Mouse (Mus musculus): ENCODE measurements around the gene Gsdma3. TPM values are rescaled to one million over a fixed set of nuclear protein-coding genes. Genes with fewer than 3 reads are reported as not detected.

Gsdma3 gene
- polyA plus RNA-seq, 1 experiment from 2014 or later: not detected

GRCm38 (mm10) chr11:98681786-98682745, 55.9 kb downstream of the Gsdma3 start, which contains the start of gene Psmd3:
Psmd3 (plus strand) TSS chr11:98682554.
- Histone ChIP-seq H3K36me3 (ENCODE audit: control insufficient read depth, insufficient read depth, low read length) (peaks cover 19% of the 10 kb centered on the region), H3K9ac (ENCODE audit: low read depth, low read length) (peak within 1 kb of the TSS; percentile 98), H3K4me2 (replicated peaks; ENCODE audit: low read depth, low read length) (peak within 1 kb of the TSS; percentile 66), H3K4me1 (ENCODE audit: control insufficient read depth, insufficient read depth, low read length) (0 out of 2 replicates have a peak, but pooled peaks cover 5% of the 10 kb centered on the region), H3K27me3 (ENCODE audit: control insufficient read depth, insufficient read depth, low read length) (no peaks in the 10 kb centered on the region), H3K4me3 (ENCODE audit: low read length) (peak within 1 kb of the TSS; percentile 99), H3K27ac (ENCODE audit: low read depth, low read length) (peak within 1 kb of the TSS; percentile 78), H3K9me3 (ENCODE audit: control insufficient read depth, low read length) (no peaks in the 10 kb centered on the region)
- ATAC-seq (ENCODE audit: low FRiP score, low TSS enrichment): peak; percentile 94
- WGBS: 6% methylated on average over 45 of the region's 45 CpGs

GRCm38 (mm10) chr11:98682811-98683210, 56.7 kb downstream of the Gsdma3 start:
- H3K4me2 ChIP-seq (replicated peaks; ENCODE audit: low read depth, low read length): peak overlapping the region; percentile 66
- no peaks in the 10 kb centered on the region for H3K27me3 ChIP-seq (ENCODE audit: control insufficient read depth, insufficient read depth, low read length)
- peaks cover 27% of the 10 kb centered on the region for H3K36me3 ChIP-seq (ENCODE audit: control insufficient read depth, insufficient read depth, low read length)
- ATAC-seq (ENCODE audit: low FRiP score, low TSS enrichment): peak; percentile 26
- H3K9me3 ChIP-seq (ENCODE audit: control insufficient read depth, low read length): no peaks in the 10 kb centered on the region
- H3K27ac ChIP-seq (ENCODE audit: low read depth, low read length): peak overlapping the region; percentile 78
- H3K4me1 ChIP-seq (ENCODE audit: control insufficient read depth, insufficient read depth, low read length): 0 out of 2 replicates have a peak, but pooled peaks cover 5% of the 10 kb centered on the region
- H3K9ac ChIP-seq (ENCODE audit: low read depth, low read length): peak overlapping the region; percentile 98
- peak overlapping the region; percentile 99 for H3K4me3 ChIP-seq (ENCODE audit: low read length)
- under 1% methylated on average over 23 of the region's 23 CpGs for WGBS

DNA sequence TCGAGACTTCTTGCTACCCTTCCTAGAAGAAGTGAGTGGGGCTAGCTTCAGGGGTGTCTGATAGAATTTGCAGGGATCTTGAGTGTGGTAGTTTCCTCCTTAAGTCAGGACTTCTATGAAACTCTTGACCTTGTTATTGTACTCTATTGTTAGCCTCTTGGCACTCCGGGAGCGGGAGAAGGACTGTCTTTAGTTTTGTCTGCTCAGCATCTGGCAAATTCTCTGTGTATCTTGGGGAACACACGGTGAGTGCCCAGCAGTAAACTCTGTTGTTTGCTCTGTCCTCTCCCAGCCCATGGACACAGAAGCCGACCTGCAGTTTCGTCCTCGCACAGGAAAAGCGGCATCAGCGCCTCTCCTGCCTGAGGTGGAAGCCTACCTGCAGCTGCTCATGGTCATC, 59.5 kb downstream of the Gsdma3 start:
- H3K9me3 ChIP-seq (ENCODE audit: control insufficient read depth, low read length): no peaks in the 10 kb centered on the region
- H3K27me3 ChIP-seq (ENCODE audit: control insufficient read depth, insufficient read depth, low read length): no peaks in the 10 kb centered on the region
- H3K4me3 ChIP-seq (ENCODE audit: low read length): no peak overlapping the region
- no peak overlapping the region; the same call in 1 of the 2 replicates for H3K4me2 ChIP-seq (replicated peaks; ENCODE audit: low read depth, low read length)
- H3K27ac ChIP-seq (ENCODE audit: low read depth, low read length): no peak overlapping the region
- H3K9ac ChIP-seq (ENCODE audit: low read depth, low read length): no peak overlapping the region
- 90% methylated on average over 9 of the region's 9 CpGs for WGBS
- peaks cover 5% of the 10 kb centered on the region; the same call in 1 of the 2 replicates for H3K4me1 ChIP-seq (ENCODE audit: control insufficient read depth, insufficient read depth, low read length)
- peaks cover 50% of the 10 kb centered on the region for H3K36me3 ChIP-seq (ENCODE audit: control insufficient read depth, insufficient read depth, low read length)
- no peak for ATAC-seq (ENCODE audit: low FRiP score, low TSS enrichment)

GRCm38 (mm10) chr11:98686976-98687375, 60.8 kb downstream of the Gsdma3 start:
- H3K4me3 ChIP-seq (ENCODE audit: low read length): no peak overlapping the region
- H3K9ac ChIP-seq (ENCODE audit: low read depth, low read length): no peak overlapping the region
- H3K4me2 ChIP-seq (replicated peaks; ENCODE audit: low read depth, low read length): no peak overlapping the region
- no peak for ATAC-seq (ENCODE audit: low FRiP score, low TSS enrichment)
- peaks cover 5% of the 10 kb centered on the region; the same call in 1 of the 2 replicates for H3K4me1 ChIP-seq (ENCODE audit: control insufficient read depth, insufficient read depth, low read length)
- H3K9me3 ChIP-seq (ENCODE audit: control insufficient read depth, low read length): no peaks in the 10 kb centered on the region
- 66% methylated on average over 4 of the region's 4 CpGs for WGBS
- H3K27me3 ChIP-seq (ENCODE audit: control insufficient read depth, insufficient read depth, low read length): no peaks in the 10 kb centered on the region
- peaks cover 64% of the 10 kb centered on the region for H3K36me3 ChIP-seq (ENCODE audit: control insufficient read depth, insufficient read depth, low read length)
- H3K27ac ChIP-seq (ENCODE audit: low read depth, low read length): peak overlapping the region; percentile 20; the same call in 1 of the 2 replicates

Other genes with a start within 250 kb of the Gsdma3 start
- 1.3 and 2.3 TPM in 2 replicates for gene Tcap, start 242.5 kb upstream of the Gsdma3 start, polyA plus RNA-seq (2014; fragmentation: Nextera tagmentation; extraction: Ambion mirVana)
- 0.84 and 2.2 TPM in 2 replicates for gene Pnmt, start 239.9 kb upstream of the Gsdma3 start, polyA plus RNA-seq (2014; fragmentation: Nextera tagmentation; extraction: Ambion mirVana)
- 10.7 and 14.8 TPM in 2 replicates for gene Pgap3, start 225.9 kb upstream of the Gsdma3 start, polyA plus RNA-seq (2014; fragmentation: Nextera tagmentation; extraction: Ambion mirVana)
- 35.5 and 54.1 TPM in 2 replicates for gene Erbb2, start 213.9 kb upstream of the Gsdma3 start, polyA plus RNA-seq (2014; fragmentation: Nextera tagmentation; extraction: Ambion mirVana)
- 83.8 and 101 TPM in 2 replicates for gene Mien1, start 187.4 kb upstream of the Gsdma3 start, polyA plus RNA-seq (2014; fragmentation: Nextera tagmentation; extraction: Ambion mirVana)
- 52.3 and 66.8 TPM in 2 replicates for gene Grb7, start 180.0 kb upstream of the Gsdma3 start, polyA plus RNA-seq (2014; fragmentation: Nextera tagmentation; extraction: Ambion mirVana)
- 0.26 and 0.73 TPM in 2 replicates for gene Ikzf3, start 80.3 kb upstream of the Gsdma3 start, polyA plus RNA-seq (2014; fragmentation: Nextera tagmentation; extraction: Ambion mirVana)
- gene Zpbp2, start 75.3 kb upstream of the Gsdma3 start, polyA plus RNA-seq (2014; fragmentation: Nextera tagmentation; extraction: Ambion mirVana): 0.30 and 0.61 TPM in 2 replicates
- gene Ormdl3, start 39.0 kb upstream of the Gsdma3 start, polyA plus RNA-seq (2014; fragmentation: Nextera tagmentation; extraction: Ambion mirVana): 7.1 and 26.6 TPM in 2 replicates
- not detected in 2 replicates for gene Lrrc3c, start 28.1 kb upstream of the Gsdma3 start, polyA plus RNA-seq (2014; fragmentation: Nextera tagmentation; extraction: Ambion mirVana)
- 0.60 and 1.2 TPM in 2 replicates for gene Gm12355, start 699 bp upstream of the Gsdma3 start, polyA plus RNA-seq (2014; fragmentation: Nextera tagmentation; extraction: Ambion mirVana)
- not detected in 2 replicates for gene Gsdma2, start 20.4 kb downstream of the Gsdma3 start, polyA plus RNA-seq (2014; fragmentation: Nextera tagmentation; extraction: Ambion mirVana)
- 0.16 TPM in 1 of 2 replicates, not detected in the other for gene Gsdma, start 38.0 kb downstream of the Gsdma3 start, polyA plus RNA-seq (2014; fragmentation: Nextera tagmentation; extraction: Ambion mirVana)
- 181 and 187 TPM in 2 replicates for gene Psmd3, start 56.2 kb downstream of the Gsdma3 start, polyA plus RNA-seq (2014; fragmentation: Nextera tagmentation; extraction: Ambion mirVana)
- not detected in 2 replicates for gene Csf3, start 74.9 kb downstream of the Gsdma3 start, polyA plus RNA-seq (2014; fragmentation: Nextera tagmentation; extraction: Ambion mirVana)
- 39.5 and 59.1 TPM in 2 replicates for gene Med24, start 103.1 kb downstream of the Gsdma3 start, polyA plus RNA-seq (2014; fragmentation: Nextera tagmentation; extraction: Ambion mirVana)
- gene Thra, start 114.3 kb downstream of the Gsdma3 start, polyA plus RNA-seq (2014; fragmentation: Nextera tagmentation; extraction: Ambion mirVana): 28.0 and 31.8 TPM in 2 replicates
- 1.6 and 2.6 TPM in 2 replicates for gene Nr1d1, start 149.0 kb downstream of the Gsdma3 start, polyA plus RNA-seq (2014; fragmentation: Nextera tagmentation; extraction: Ambion mirVana)
- gene Msl1, start 169.2 kb downstream of the Gsdma3 start, polyA plus RNA-seq (2014; fragmentation: Nextera tagmentation; extraction: Ambion mirVana): 21.6 and 33.7 TPM in 2 replicates
- 28.1 and 43.1 TPM in 2 replicates for gene Casc3, start 178.5 kb downstream of the Gsdma3 start, polyA plus RNA-seq (2014; fragmentation: Nextera tagmentation; extraction: Ambion mirVana)
- 1.6 and 2.4 TPM in 2 replicates for gene Rapgefl1, start 210.4 kb downstream of the Gsdma3 start, polyA plus RNA-seq (2014; fragmentation: Nextera tagmentation; extraction: Ambion mirVana)
- 6.5 and 6.7 TPM in 2 replicates for gene Wipf2, start 237.3 kb downstream of the Gsdma3 start, polyA plus RNA-seq (2014; fragmentation: Nextera tagmentation; extraction: Ambion mirVana)

Data from kidney, embryonic 14.5 days (tissue).